Mouse (Mus musculus): ENCODE results near the gene Ambn. TPM values are rescaled to one million over a fixed set of nuclear protein-coding genes. Genes with fewer than 3 reads are reported as not detected.

Gene Ambn
- polyA plus RNA-seq, 1 experiment from 2014 or later, result not detected

- 82% methylated on average over 5 of the region's 5 CpGs for WGBS
- Histone ChIP-seq H3K4me3 (ENCODE audit: low read depth, low read length) (no peak overlapping the region), H3K9ac (ENCODE audit: low read depth, low read length) (no peak overlapping the region), H3K4me1 (replicated peaks; ENCODE audit: control insufficient read depth, insufficient read depth, low read length) (no peaks in the 10 kb centered on the region), H3K27me3 (replicated peaks; ENCODE audit: control insufficient read depth, insufficient read depth, low read length) (no peaks in the 10 kb centered on the region), H3K4me2 (no peak overlapping the region), H3K36me3 (ENCODE audit: control insufficient read depth, insufficient read depth, low read length) (no peaks in the 10 kb centered on the region), H3K9me3 (ENCODE audit: control insufficient read depth, low read length) (no peaks in the 10 kb centered on the region), H3K27ac (ENCODE audit: low read depth, low read length) (no peak overlapping the region)
- no peak for ATAC-seq (replicated peaks; ENCODE audit: low FRiP score)
- no peak for DNase-seq (ENCODE audit: low spot score)
Observed at GRCm38 (mm10) chr5:88491111-88491510, 35.3 kb downstream of the Ambn start.

- Histone ChIP-seq H3K9ac (ENCODE audit: low read depth, low read length) (no peak overlapping the region), H3K4me1 (replicated peaks; ENCODE audit: control insufficient read depth, insufficient read depth, low read length) (no peaks in the 10 kb centered on the region), H3K27ac (ENCODE audit: low read depth, low read length) (no peak overlapping the region), H3K36me3 (ENCODE audit: control insufficient read depth, insufficient read depth, low read length) (no peaks in the 10 kb centered on the region), H3K4me2 (no peak overlapping the region), H3K4me3 (ENCODE audit: low read depth, low read length) (no peak overlapping the region), H3K9me3 (ENCODE audit: control insufficient read depth, low read length) (no peaks in the 10 kb centered on the region), H3K27me3 (replicated peaks; ENCODE audit: control insufficient read depth, insufficient read depth, low read length) (no peaks in the 10 kb centered on the region)
- ATAC-seq (replicated peaks; ENCODE audit: low FRiP score) (no peak), DNase-seq (ENCODE audit: low spot score) (no peak)
- WGBS, result 88% methylated on average over 3 of the region's 3 CpGs
Observed at GRCm38 (mm10) chr5:88499781-88500180, 44.0 kb downstream of the Ambn start.

GRCm38 (mm10) chr5:88508555-88508954, 52.8 kb downstream of the Ambn start:
- Histone ChIP-seq H3K27ac (ENCODE audit: low read depth, low read length) (no peak overlapping the region), H3K27me3 (replicated peaks; ENCODE audit: control insufficient read depth, insufficient read depth, low read length) (no peaks in the 10 kb centered on the region), H3K9me3 (ENCODE audit: control insufficient read depth, low read length) (no peaks in the 10 kb centered on the region), H3K36me3 (ENCODE audit: control insufficient read depth, insufficient read depth, low read length) (no peaks in the 10 kb centered on the region), H3K4me3 (ENCODE audit: low read depth, low read length) (no peak overlapping the region), H3K9ac (ENCODE audit: low read depth, low read length) (no peak overlapping the region), H3K4me1 (replicated peaks; ENCODE audit: control insufficient read depth, insufficient read depth, low read length) (no peaks in the 10 kb centered on the region), H3K4me2 (no peak overlapping the region)
- no peak for DNase-seq (ENCODE audit: low spot score)
- 35% methylated on average over 1 of the region's 1 CpGs for WGBS
- ATAC-seq (replicated peaks; ENCODE audit: low FRiP score), result no peak

- no peaks in the 10 kb centered on the region for H3K36me3 ChIP-seq (ENCODE audit: control insufficient read depth, insufficient read depth, low read length)
- H3K9me3 ChIP-seq (ENCODE audit: control insufficient read depth, low read length), result no peaks in the 10 kb centered on the region
- WGBS, result 95% methylated on average over 1 of the region's 1 CpGs
- no peak overlapping the region for H3K4me3 ChIP-seq (ENCODE audit: low read depth, low read length)
- no peak overlapping the region for H3K27ac ChIP-seq (ENCODE audit: low read depth, low read length)
- H3K27me3 ChIP-seq (replicated peaks; ENCODE audit: control insufficient read depth, insufficient read depth, low read length), result no peaks in the 10 kb centered on the region
- H3K4me2 ChIP-seq, result no peak overlapping the region
- no peaks in the 10 kb centered on the region for H3K4me1 ChIP-seq (replicated peaks; ENCODE audit: control insufficient read depth, insufficient read depth, low read length)
- ATAC-seq (replicated peaks; ENCODE audit: low FRiP score) (no peak), DNase-seq (ENCODE audit: low spot score) (no peak)
- no peak overlapping the region for H3K9ac ChIP-seq (ENCODE audit: low read depth, low read length)
Observed at GRCm38 (mm10) chr5:88508990-88509389, 53.2 kb downstream of the Ambn start.

Other genes with a start within 250 kb of the Ambn start
- not detected in 2 replicates for gene Gm7714, start 187.1 kb upstream of the Ambn start, polyA plus RNA-seq (2014; fragmentation: Nextera tagmentation; extraction: Ambion mirVana)
- not detected in 2 replicates for gene Prol1, start 138.7 kb upstream of the Ambn start, polyA plus RNA-seq (2014; fragmentation: Nextera tagmentation; extraction: Ambion mirVana)
- not detected in 2 replicates for gene Amtn, start 79.9 kb upstream of the Ambn start, polyA plus RNA-seq (2014; fragmentation: Nextera tagmentation; extraction: Ambion mirVana)
- not detected in 2 replicates for gene Enam, start 32.0 kb downstream of the Ambn start, polyA plus RNA-seq (2014; fragmentation: Nextera tagmentation; extraction: Ambion mirVana)
- gene Jchain, start 71.9 kb downstream of the Ambn start, polyA plus RNA-seq (2014; fragmentation: Nextera tagmentation; extraction: Ambion mirVana), result 0.23 TPM in 1 of 2 replicates, not detected in the other
- gene Utp3, start 98.5 kb downstream of the Ambn start, polyA plus RNA-seq (2014; fragmentation: Nextera tagmentation; extraction: Ambion mirVana), result 74.5 and 77.7 TPM in 2 replicates
- 9.1 and 10.7 TPM in 2 replicates for gene Rufy3, start 109.0 kb downstream of the Ambn start, polyA plus RNA-seq (2014; fragmentation: Nextera tagmentation; extraction: Ambion mirVana)
- gene Grsf1, start 220.2 kb downstream of the Ambn start, polyA plus RNA-seq (2014; fragmentation: Nextera tagmentation; extraction: Ambion mirVana), result 53.8 and 62.2 TPM in 2 replicates

Measured in liver, embryonic 11.5 days (tissue).